Mouse (Mus musculus): ENCODE measurements around the gene Fkbp5.

Gene Fkbp5

GRCm38 (mm10) chr17:28523355-28524008, 6.2 kb upstream of the Fkbp5 start:
- no peak for DNase-seq (ENCODE audit: low spot score)

- peak; percentile 89 for DNase-seq (ENCODE audit: low spot score)
Measured at GRCm38 (mm10) chr17:28522623-28523354, 5.5 kb upstream of the Fkbp5 start.

GRCm38 (mm10) chr17:28521920-28522319, 4.6 kb upstream of the Fkbp5 start:
- DNase-seq (ENCODE audit: low spot score) = no peak

- no peak for DNase-seq (ENCODE audit: low spot score)
Measured at GRCm38 (mm10) chr17:28521071-28521726, 3.9 kb upstream of the Fkbp5 start.

- DNase-seq (ENCODE audit: low spot score) = no peak
Measured at GRCm38 (mm10) chr17:28520561-28520960, 3.2 kb upstream of the Fkbp5 start.

GRCm38 (mm10) chr17:28519827-28520226, 2.5 kb upstream of the Fkbp5 start:
- no peak for DNase-seq (ENCODE audit: low spot score)

- DNase-seq (ENCODE audit: low spot score) = no peak
Measured at GRCm38 (mm10) chr17:28518615-28519071, 1.3 kb upstream of the Fkbp5 start.

GRCm38 (mm10) chr17:28517956-28518614, 758 bp upstream of the Fkbp5 start:
- DNase-seq (ENCODE audit: low spot score) = no peak

- DNase-seq (ENCODE audit: low spot score) = no peak
Measured at GRCm38 (mm10) chr17:28516881-28517280, 446 bp downstream of the Fkbp5 start.

- DNase-seq (ENCODE audit: low spot score) = no peak
Measured at GRCm38 (mm10) chr17:28515431-28516341, 1.6 kb downstream of the Fkbp5 start.

- no peak for DNase-seq (ENCODE audit: low spot score)
Measured at GRCm38 (mm10) chr17:28514555-28514954, 2.8 kb downstream of the Fkbp5 start.

- no peak for DNase-seq (ENCODE audit: low spot score)
Measured at GRCm38 (mm10) chr17:28513844-28514243, 3.5 kb downstream of the Fkbp5 start.

GRCm38 (mm10) chr17:28513337-28513736, 4.0 kb downstream of the Fkbp5 start:
- DNase-seq (ENCODE audit: low spot score) = no peak

GRCm38 (mm10) chr17:28512696-28513095, 4.6 kb downstream of the Fkbp5 start:
- DNase-seq (ENCODE audit: low spot score) = peak; percentile 49

- DNase-seq (ENCODE audit: low spot score) = no peak
Measured at GRCm38 (mm10) chr17:28511616-28512541, 5.4 kb downstream of the Fkbp5 start.

GRCm38 (mm10) chr17:28510445-28511342, 6.6 kb downstream of the Fkbp5 start:
- no peak for DNase-seq (ENCODE audit: low spot score)

- DNase-seq (ENCODE audit: low spot score) = no peak
Measured at GRCm38 (mm10) chr17:28507496-28507895, 9.8 kb downstream of the Fkbp5 start.

- DNase-seq (ENCODE audit: low spot score) = no peak
Measured at GRCm38 (mm10) chr17:28506895-28507294, 10.4 kb downstream of the Fkbp5 start.

- no peak for DNase-seq (ENCODE audit: low spot score)
Measured at GRCm38 (mm10) chr17:28505591-28505990, 11.7 kb downstream of the Fkbp5 start.

Data from yolk sac, embryonic 10.5 days (tissue).